Mouse (Mus musculus): ENCODE measurements at regions not wholly inside any gene's neighbourhood (a gene's known extent, or its start where the extent isn't known, plus 50 kb on each side); places are given as distances from the start of the nearest gene placed in this dataset.

GRCm38 (mm10) chr8:54330106-54330505, 199.3 kb upstream of the Asb5 start:
- DNase-seq = peak; percentile 3 to 15

GRCm38 (mm10) chr8:54331883-54332282, 197.5 kb upstream of the Asb5 start:
- peak in 1 of 2 experiments; percentile 1 for DNase-seq

DNA sequence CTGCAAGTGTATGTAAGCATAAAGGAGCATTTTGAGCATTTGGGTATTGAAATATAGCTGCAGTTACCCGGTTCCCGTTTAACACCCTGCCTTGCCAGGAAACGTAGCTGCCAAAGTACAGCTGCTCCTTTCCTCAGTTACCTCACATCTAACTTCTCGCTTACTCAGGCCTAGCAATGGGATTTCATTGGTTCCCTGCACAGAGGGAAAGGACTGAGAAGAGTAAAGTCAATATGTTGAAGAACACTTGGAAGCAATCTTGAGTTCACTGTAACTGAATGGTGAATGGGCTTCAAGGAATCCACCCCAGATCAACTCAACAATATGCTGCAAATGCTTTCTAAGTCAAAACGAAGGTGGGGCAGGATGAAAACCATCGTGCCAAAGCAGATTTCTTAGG, 178.3 kb upstream of the Asb5 start:
- DNase-seq = no peak

GRCm38 (mm10) chr8:54361716-54362115, 167.7 kb upstream of the Asb5 start:
- no peak for DNase-seq

GRCm38 (mm10) chr8:54370501-54370900, 158.9 kb upstream of the Asb5 start:
- DNase-seq = no peak

DNA sequence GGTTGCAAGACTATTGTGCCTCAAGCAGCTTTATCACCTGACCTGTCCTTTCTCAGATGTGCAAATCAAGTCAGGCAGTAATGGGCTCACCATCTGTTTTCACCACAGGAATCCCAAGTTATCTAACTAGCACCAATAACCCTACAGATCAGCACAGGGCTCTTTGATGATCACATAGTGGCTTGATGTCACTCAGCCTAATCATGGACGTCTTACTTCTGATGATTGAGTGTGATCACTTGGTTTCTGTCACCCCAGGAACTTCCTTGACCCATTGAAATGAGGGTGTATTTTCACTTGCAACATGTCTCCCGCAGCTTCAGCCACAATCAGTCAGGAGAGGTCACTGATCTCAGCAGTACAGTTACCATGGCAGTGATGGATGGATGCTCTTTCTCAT, 158.3 kb upstream of the Asb5 start:
- DNase-seq = no peak

DNA sequence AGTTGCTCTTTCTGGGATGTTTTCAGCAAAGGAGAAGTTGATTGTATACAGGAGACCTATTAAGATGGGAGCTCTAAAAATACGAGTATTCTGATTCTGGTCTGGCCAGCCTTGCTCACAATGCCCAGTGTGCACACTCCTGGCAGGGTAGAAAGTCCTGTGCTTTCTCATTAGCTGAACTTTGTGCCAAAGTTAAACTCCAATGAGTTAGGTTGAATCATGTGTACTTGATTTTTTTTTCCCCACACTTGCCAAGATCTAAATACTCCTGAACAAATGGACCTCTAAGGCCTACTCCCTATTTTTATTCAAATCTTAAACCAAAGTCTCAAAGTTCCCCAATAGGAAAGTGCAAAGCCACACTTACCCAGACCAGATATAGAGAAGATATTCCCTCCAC, 156.5 kb upstream of the Asb5 start:
- no peak for DNase-seq

GRCm38 (mm10) chr8:54375373-54376098, 153.8 kb upstream of the Asb5 start:
- DNase-seq = no peak

GRCm38 (mm10) chr8:54380191-54380590, 149.2 kb upstream of the Asb5 start:
- no peak for DNase-seq

- no peak for DNase-seq
Observed at GRCm38 (mm10) chr8:54392866-54393265, 136.5 kb upstream of the Asb5 start.

- no peak for DNase-seq
Observed at GRCm38 (mm10) chr8:54393466-54394197, 135.7 kb upstream of the Asb5 start.

DNA sequence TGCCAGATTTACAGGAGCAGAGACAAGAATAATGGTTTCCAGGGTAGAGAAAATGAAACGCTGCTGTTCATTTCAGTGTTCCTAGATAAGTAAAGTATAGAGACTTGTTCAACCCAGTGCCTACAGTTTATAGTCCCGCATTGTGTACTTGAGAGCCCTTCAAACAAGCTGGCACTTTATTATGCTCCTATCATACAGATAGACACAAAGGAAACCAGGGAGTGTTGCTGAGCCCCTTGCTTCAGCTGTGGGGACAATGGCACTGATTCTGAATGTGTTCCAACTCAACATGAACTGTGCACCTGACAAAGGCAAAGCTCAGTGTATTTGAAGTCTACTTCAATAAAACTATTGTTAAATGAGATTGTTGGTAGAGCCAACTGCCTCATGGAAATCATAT, 123.7 kb upstream of the Asb5 start:
- DNase-seq = no peak

GRCm38 (mm10) chr8:54414092-54414799, 115.1 kb upstream of the Asb5 start:
- DNase-seq = no peak

GRCm38 (mm10) chr8:54416691-54417090, 112.7 kb upstream of the Asb5 start:
- DNase-seq = no peak

DNA sequence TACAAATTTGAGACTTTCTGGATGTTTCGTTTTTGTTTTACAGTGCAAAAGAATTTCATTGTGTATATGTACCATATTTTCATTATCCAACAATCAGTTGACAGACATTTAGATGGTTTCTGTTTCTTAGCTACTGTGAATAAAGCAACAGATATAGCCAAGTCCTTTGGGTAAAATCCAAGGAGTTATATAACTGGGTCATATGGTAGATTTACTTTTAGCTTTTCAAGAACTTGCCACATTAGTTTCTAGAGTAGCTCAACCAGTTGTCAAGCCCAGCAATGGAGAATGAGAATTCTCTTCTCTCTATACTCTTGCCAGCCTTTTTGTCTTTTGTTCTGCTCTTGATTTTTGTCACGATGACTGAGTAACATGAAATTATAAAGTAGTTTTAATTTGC, 111.3 kb upstream of the Asb5 start:
- no peak for DNase-seq

GRCm38 (mm10) chr8:54420339-54421098, 108.9 kb upstream of the Asb5 start:
- no peak for DNase-seq

- DNase-seq = no peak
Observed at GRCm38 (mm10) chr8:54425039-54425438, 104.3 kb upstream of the Asb5 start.

DNA sequence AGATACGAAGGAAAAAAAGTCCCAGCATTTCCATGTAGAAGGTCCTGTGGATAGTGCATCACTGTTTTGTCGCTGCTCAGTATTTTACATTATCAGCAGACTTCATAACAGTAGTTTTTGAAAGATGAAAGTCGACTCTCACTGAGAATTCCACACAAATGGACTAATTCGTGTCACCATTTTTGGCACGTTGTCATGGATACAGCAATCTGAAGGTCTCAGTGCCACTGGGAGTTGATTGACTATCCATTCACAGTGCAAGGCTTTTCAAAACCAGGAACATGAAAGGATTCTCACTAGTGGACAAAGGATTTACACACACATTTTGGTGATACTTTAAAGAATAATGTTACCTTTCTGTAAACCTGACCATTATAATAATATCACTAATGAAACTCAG, 93.7 kb upstream of the Asb5 start:
- DNase-seq = no peak

- DNase-seq = peak in 1 of 2 experiments; percentile 1
Observed at GRCm38 (mm10) chr8:54441143-54441542, 88.2 kb upstream of the Asb5 start.

- DNase-seq = no peak
Observed at GRCm38 (mm10) chr8:54442395-54442794, 87.0 kb upstream of the Asb5 start.

DNA sequence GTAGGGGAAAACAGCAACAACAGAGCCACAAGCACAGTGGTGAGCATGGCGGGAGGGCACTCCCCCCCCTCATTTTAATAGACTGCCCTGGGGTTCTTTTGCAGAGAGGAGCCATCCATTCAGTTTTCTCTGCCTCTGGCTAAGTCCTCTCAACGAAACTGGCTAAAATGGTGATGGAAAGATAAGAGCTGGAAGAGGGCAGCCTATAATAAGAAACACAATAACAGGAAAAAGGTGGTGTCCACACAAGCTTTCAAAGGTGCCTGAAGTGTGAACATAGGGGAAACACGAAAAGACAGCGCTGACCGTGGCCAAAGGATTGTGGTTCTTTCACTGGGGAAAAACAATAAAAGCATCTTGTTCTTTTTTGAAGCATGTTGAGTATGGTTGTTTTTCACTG, 83.0 kb upstream of the Asb5 start:
- DNase-seq = no peak

DNA sequence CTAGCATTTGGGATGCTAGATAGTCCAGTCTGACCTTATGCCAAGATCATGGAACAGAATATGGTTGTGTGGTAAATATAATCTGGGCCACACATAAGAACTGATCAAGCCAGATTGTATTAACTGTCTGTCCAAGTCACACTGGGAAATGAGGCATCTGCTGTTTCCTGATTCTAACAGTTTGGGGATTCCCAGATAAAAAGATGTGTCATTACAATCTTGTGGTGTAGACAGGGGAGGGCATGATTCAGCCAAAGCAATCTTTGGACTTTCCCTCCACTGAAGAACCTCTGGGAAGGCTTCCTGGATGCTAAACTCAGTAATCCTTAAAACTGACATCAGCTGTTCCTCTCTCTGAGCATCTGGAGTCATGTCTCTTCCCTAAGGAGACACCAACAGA, 79.6 kb upstream of the Asb5 start:
- DNase-seq = no peak
